Mouse (Mus musculus): ENCODE measurements at regions not wholly inside any gene's neighbourhood (a gene's known extent, or its start where the extent isn't known, plus 50 kb on each side); places are given as distances from the start of the nearest gene placed in this dataset.

DNA sequence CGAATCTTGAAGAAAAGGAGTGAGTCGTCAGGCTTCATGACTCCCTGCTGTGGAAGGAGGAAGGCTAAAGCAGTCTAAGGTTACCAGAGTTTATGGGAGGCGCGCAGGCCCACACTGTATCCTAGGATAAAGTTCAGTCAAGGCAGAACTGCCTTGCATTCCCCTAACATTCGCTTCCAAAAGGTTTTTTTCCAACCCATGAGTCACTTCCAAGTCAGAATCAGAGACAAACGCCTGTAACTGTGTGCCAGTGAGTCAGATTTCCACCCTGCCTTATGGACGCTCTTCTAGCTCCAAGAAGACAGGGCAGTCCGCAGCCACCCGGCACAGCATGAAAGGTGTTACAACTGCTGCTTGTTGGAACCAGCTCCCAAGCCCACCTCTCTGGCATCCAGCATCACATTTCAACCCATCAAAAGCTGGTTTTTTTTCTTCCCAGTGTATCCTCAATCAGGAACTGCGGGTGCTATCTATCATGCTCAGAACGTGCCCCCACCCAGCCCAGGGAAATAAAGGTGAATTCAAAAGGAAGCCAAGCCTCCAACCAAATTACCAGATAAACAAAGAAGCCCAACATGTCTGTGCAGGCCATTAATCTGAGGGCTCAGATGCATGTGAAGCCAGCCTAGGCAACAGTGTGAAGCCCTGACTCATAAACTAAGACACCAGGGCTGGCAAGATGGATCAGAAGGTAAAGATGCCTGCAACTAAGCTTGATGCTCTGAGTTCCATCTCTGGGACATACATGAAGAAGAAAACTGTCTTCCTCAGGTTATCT lies 138.2 kb upstream of the Tbl1xr1 start:
- DNase-seq: peak; percentile 51

DNA sequence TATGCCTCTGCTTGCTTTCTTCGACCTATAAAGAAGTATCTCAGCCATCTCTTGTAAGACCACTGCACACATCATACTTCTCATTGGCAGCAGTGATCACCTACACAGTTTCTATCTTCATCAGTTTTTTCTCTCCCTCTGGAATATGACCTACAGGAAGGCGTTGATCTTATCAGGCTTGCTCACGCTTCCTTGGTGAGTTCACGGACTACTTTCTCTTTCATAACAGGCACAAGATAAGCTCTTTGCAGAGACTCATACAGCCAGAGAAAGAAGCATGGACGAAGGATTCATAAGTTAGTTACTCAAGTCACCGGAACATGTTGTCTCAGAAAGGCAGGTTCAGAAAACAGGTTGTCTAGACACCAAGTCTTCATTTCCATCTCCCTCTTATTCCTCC lies 136.7 kb upstream of the Tbl1xr1 start:
- no peak for DNase-seq

DNA sequence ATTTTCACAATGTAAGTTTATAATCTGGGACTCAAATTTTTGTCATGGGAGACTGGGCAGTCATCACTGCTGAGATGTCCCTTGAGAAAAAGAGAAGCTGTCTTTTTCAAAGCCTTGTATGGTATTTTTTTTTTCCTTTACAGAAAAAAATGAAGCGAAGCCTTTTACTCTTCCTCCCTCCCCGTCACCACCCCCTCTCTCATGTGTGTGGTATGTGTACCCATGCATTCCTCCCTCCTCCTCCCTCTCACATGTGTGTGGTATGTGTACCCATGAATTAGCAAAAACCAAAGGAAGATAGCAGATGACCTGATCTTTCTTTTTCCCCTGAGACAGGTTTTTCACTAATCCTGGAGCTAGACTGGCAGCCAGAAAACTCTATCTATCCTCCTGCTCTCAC lies 134.9 kb upstream of the Tbl1xr1 start:
- no peak for DNase-seq

DNA sequence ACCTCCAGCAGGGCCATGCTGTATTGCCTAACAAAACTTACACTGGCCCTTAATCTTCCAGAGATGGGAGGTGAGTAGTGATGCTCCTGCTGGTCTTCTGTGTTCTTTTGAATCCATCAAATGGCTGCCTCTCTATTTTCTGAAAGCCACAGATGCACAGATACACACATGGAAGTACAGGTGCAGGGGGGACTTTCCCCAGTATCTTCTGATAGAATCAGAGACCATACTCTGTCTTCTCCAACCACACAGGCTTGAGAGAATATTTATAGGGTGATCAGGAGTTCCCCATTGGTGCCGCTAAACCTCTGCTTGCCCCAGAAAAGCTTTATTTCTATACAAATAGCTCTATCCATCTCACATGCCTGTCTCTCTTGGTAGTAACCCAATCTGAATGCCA lies 133.5 kb upstream of the Tbl1xr1 start:
- DNase-seq: no peak

DNA sequence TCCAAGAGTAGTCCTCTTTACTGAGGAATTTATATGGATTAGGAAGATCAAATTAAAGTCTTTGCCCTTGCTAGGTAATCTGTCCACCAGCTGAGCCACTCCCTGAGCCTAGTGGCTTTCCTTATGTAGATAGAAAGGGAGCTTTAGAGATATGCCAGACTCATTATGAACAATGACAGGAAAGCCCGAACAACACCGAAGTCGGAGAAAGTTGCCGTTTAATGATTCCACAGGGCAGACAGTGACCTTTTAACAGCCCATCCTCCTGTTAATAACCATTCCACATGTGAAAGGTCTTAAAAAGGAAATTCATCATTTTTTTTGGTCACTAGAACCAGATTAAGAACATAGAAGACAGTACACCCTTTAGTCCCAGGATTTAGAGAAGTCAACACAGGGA lies 130.7 kb upstream of the Tbl1xr1 start:
- no peak for DNase-seq

DNA sequence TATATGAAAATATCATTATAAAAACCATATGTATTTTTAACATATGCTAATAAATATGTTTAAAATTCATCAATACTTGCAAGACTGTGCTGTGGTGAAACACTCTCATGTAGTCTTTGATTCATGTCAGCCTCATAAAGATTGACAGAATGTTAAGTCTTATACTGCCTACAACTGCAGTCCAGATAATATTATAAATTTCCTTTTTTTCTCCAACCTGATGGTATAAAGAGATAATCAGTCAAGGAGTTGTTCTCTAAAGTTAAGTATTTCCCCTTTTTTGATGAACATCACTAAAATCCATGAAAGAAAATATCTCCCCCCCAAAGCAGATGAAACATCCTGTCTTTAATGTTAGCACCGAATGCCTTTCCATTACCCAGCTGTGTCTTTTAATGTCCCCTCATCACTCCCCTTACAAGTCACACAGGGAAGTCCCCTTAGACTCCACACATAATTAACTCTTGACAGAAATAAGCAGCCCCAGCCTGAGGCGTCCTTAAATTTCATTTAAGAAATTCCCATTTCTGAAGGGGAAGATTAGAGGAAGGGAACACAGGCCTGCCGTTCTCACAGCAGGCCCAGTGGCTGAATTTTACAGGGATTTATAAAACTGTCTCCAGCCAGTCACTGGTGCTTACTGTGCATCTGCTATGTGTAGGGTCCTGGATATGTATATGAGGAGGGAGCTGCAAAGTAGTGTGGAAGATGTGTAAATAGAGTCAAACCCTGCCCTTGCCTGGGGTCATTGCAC lies 129.0 kb upstream of the Tbl1xr1 start:
- no peak for DNase-seq

DNA sequence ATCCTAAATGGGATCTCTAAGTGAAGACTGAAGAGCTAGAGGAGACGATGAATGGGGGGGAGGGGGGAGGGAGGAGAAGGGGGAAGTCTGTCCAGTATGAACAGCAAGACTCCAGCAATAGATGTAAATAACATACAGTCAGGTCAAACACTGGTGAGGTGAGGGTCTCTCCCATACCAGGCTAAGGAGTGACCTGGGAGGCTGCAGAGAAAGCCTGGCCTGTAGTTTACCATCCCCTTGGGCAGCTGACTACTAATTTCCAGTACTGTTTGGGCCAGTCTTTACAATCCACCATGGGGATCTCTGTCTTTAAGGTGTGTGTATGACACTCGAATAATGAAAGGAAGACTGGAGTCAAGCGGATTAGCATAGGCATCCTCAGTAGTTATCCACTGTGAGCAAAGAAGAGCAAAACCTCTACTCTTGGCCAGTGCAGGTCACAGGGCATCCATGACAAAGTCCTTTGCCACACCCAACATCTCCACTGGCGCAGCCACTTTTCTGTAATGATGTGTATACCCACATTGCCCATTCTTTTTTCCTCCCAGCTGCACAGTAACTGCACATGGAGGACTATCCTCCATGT lies 128.3 kb upstream of the Tbl1xr1 start:
- DNase-seq: no peak

DNA sequence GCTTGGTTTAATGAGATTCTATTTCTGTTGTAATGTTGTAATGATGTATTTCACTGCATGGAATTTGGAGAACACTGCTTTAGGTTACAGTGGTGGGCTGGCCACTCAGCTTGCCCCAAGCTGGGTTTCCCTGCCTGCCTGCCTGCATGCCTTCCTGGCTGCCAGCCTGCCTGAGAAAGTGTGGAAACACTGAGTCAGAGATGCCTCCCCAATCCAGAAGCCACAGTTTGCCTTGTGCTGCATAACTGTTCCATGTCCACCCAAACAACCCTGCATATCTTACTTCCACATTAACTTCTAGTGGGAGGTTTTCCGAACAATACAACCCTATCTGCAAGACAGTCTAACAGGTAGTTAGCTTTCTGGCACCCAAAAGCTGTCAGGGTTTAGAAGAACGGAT lies 127.0 kb upstream of the Tbl1xr1 start:
- DNase-seq: no peak

DNA sequence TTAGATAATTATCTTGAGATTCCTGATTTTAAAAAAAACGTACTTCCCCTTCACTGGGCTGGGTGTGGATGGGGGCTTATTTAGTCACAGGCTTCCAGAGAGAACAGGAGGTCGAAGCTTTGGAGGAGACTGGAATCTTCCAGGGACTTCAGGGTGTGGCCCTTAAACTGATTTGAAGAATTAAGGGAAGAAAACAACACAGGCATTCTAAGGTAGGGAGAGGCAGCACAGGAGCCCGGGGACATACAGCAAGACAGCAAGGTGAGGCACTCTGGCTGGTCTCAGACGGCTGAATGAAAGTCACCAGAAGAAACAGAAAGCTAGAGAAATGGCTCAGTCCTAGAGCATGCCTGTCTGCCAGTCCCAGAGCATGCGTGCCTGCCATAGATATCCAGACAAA lies 125.9 kb upstream of the Tbl1xr1 start:
- DNase-seq: no peak

DNA sequence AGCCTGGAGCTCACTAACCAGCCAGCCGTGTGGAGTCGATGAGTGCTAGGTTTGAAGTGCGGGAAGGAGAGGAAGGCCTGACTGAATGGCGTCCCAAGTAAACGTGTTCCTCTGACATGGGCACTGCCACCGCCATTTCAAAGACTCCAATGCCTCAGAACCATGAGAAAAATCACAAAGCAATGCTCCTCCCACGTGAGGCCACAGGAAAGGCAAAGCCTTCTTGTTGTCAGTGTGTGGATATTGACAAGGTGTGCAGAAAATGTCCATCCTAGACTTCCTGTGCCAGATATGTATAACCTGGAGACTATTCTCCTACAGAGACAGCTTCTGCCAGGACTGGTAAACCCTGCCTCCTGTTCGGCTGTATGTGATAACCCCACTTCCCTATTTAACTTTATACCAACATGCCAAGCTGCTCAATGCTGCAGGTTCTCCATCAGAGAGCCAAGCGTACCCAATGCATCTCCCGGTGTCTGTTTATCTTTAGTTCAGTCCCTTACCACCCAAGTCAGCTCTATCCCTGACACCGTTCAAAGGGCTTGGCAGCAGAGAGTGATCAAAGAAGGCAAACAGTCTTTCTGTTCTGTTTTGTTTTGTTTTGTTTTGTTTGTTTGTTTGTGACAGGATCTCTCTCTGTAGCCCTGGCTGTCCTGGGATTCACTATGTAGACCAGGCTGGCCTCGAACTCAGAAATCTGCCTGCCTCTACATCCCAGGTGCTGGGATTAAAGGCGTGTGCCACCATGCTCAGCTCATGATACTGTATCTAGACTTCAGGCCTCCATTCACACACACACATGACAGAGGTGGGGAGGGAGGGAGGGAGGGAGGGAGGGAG lies 124.8 kb upstream of the Tbl1xr1 start:
- DNase-seq: no peak

DNA sequence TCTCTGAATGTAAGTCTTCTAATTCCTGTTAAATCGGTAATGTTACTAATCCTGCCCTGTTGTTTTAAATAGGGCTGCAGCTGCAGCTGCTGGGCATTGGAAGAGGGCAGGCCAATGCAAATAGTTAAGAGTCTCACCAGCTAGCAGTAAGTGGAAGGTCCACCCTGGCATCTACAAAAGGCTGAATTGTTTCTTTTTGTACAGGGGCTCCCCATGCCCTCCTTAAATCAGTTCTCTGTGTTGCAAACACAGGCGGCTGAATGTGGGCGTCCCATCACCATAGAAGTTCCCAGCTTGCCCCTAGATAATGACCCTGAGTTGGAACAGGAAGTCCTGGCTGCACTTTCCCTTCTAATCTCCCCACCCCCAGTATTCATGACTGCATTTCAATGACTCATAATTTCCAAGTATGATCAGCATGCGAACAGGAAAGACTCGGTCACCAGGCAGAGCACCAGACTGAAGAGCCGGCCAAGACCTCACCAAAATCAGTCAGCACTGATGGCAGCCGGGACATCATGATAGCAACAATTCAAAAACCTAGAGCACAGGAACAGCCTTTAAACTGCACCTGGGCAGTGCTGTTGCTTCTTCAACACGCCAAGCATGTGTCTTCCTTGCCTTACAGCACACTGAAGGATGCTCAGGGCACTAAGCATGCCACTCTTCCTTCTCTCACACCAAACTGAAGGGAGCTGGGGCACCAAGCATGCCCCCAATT lies 123.6 kb upstream of the Tbl1xr1 start:
- DNase-seq: peak; percentile 64

DNA sequence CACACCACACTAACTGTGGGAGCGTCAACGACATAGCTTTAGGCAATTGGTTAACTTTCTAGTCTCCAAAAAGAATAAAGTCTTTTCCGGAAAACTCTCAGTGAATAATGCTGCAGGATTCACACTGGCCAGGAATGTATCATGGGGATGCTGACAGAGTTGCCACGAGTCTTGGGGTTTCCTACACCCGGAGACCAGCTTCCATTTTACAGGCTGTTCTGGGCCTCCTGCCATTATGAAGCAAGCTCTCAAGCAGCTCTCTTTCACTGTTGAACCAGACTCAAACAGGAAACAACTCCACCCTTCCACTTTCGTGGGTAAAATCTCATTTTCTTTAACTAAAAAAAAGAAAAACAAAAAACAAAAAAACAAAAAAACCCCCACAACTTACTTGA lies 123.0 kb upstream of the Tbl1xr1 start:
- DNase-seq: no peak

DNA sequence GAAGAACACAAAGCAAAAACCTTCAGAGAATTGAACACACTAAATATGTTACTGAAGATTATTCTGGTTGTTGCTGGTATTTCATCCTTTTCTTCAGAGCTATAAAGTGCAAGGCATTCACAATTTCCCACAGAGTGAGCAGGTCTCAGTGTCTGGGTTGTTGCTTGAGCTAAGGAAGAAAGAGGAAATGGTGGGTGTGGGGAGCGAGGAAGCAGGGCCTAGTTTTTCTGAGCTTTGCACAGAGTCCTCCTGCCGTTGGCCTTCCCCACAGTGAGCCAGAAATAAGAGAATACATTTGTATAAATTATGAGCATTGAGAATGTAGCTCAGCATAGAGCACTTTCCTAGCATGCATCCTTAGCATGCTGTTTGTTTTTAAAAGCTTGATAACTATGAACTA lies 120.8 kb upstream of the Tbl1xr1 start:
- DNase-seq: no peak

DNA sequence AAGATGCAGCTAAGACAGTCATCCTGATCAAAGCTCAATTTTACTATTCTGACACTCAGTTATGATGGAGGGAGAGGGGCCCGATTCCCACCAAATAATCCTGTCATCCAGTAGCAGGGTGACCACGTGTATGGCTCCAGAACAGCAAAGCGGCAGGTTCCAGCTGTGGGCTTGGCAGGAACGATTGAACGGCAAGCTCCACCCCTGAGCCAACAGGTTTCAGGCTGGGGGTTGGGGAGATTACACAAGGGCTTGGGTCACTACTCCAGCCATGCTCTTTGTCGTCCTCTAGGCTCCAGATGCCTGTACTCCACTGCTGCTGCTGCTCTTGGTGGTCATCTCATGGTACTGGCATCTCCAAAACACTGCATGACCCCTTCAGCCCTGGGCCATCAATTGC lies 119.3 kb upstream of the Tbl1xr1 start:
- peak; percentile 53 for DNase-seq

DNA sequence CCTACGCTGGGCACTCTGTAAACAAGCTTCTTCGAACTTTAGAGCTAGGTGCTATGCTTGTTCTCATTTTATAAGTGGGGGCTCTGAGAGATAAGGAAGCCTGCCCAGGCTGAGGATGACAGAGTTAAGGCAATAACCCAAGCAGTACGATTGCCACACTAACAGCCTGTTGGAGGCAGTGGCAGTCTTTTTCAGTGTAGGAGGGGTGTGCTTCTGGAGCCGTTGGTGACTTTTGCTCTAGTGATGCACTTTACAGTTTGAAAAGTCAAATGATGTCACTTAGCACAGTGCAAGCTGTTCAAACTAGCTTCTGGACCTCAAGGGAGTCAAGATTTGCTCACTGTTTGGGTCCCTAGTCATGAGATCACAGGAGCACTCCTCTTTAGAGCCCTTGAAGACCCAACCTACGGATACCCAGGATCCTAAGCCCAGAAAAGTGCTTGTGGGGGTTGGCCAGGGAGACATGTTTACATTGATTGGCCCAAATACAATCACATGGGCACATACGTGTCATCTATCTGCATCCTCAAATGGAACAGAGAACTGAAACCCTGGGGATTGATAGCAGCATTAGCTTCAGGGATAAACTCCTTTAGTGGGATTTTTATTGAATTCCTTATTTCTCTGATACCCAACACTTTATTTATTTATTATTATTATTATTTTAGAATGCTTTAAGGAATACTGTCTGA lies 117.7 kb upstream of the Tbl1xr1 start:
- no peak for DNase-seq

DNA sequence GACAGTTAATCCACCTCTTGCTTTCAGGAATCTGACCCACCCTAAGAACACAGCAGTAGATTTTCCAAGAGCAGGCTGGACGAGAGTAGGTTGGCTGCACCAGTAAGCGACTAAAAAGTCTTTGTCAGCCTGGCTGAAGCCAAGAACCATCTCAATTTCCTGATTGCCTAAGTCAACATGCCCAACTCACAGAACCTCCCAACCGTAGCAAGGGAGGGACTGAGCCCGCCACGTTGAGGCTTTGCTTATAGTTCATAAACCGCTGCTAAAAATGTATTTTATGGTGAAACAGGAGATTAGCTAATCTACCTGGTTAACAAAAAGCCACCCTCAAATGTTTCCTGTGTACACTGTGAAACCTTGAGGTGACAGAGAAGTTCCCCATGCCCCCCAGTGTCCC lies 115.4 kb upstream of the Tbl1xr1 start:
- DNase-seq: no peak

DNA sequence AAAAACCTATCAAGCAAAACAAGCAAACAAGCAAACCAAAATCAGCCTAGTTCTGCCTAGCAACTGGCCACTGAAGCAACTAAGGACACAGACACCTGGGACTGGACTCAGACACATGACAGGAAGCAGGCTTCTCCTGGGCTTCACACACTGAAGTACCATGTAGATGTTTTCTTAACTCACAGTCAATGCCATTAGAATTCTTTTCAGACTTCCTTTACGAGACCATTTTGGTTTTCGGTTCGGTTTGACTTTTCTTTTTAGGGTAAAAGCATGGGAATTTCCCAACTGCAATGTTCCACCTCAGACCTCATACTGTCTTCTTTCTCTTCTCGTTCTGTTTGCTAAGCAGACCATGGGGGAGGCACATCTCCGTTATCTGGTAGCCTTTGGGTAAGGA lies 114.7 kb upstream of the Tbl1xr1 start:
- DNase-seq: no peak

DNA sequence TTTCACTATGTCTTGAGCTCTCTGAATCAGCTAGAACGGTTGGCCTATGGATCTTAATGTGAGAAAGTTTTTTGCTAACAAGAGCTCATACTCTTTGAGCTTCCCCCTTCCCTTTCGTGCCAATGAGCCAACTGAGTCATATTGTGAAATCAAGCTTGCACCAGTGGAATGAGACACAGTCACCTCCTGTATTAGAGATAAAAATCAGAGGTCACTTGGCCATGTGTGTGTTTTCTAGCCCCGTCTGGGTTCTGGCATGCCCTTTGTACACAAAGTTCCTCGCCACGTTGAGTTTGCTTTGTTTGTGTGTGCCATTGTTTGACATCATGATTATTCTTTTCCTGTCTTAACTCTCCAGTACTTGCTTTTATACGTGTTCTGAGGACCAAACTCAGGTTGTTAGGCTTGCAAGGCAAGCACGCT lies 114.1 kb upstream of the Tbl1xr1 start:
- DNase-seq: peak; percentile 59

DNA sequence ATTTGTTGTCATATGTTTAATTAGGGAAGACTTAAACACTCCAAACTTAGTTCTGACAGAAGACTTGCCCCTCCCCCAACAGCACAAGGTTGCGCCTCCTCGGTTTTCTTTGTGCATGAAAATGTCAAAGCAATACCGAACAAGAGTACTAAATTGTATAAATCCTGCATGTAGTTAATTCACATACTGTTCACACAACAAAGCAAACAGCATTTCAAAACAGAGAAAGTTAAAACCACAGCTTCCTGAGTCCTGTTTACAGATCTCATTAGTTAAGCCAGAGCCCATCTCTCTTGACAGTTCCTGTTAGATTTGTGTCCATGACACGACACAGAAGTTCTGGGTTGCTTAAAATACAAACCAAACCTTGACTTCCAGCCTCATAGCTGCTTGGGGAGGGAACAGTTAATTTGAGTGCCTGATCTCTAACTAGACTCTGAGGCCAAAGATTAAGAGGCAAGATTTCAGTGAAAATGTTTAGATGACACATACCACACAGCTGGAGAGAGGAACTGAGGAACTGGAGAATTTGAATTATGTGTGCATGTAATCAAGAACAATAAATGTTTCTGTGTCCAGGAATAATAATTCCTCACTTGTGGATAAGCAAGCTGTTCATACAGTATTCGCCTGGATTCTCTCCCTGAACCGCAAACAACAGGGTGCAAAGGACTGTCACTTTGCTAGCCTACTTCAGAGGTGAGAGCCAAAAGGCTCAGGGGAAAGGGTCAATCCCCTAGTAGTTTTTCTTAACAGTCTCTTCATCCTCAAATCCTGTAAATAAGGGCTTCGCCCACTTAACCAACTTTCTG lies 113.3 kb upstream of the Tbl1xr1 start:
- DNase-seq: no peak

DNA sequence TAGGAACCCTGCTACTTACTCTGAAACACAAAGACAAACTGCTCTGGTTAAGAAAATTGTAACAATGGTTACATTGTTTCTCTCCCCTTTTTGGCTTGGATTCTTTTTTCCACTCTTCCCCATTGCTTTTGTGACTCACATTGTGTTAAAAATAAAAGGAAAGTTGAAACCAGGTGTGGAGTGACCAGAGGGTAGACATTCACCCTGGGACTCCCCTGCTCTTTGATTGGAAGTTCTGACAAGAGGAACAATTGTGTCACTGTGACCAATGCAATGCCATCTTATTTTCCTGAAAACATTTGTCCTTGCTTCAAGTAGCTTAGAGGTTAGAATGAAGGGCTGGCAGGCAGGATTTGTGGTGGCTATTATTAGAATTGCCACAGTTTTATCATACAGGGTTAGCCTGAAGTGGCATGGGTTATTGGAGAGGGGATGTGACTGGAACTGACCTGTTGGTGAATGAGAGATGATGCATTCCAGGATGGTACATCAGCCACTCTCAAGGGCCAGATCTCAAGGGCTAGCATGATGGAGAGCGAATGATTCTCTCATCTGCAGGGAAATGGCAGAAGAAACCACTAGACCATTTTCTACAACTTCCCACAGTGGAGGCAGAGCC lies 112.6 kb upstream of the Tbl1xr1 start:
- no peak for DNase-seq
